Mouse (Mus musculus): ENCODE measurements at regions not wholly inside any gene's neighbourhood (a gene's known extent, or its start where the extent isn't known, plus 50 kb on each side); places are given as distances from the start of the nearest gene placed in this dataset.

- WGBS = 76% methylated on average over 3 of the region's 3 CpGs
Measured at GRCm38 (mm10) chr8:18065456-18065855, 912.6 kb downstream of the Defb40 start.

GRCm38 (mm10) chr8:18059526-18059925 is 918.5 kb downstream of the Defb40 start:
- H3K36me3 ChIP-seq (ENCODE audit: control insufficient read depth, insufficient read depth, low read length) = no peaks in the 10 kb centered on the region
- WGBS = 77% methylated on average over 2 of the region's 2 CpGs
- TF ChIP-seq CTCF (conservative IDR thresholded peaks at IDR 0.05; ENCODE audit: insufficient read depth, insufficient read length, low read depth, low read length) (no peak), POLR2A (IDR thresholded peaks at IDR 0.05; ENCODE audit: low read depth, low read length) (no peak)
- H3K4me1 ChIP-seq (ENCODE audit: control insufficient read depth, insufficient read depth, low read length) = no peaks in the 10 kb centered on the region
- no peak overlapping the region for H3K27ac ChIP-seq (ENCODE audit: insufficient read depth, low read depth, low read length)
- no peak for DNase-seq
- H3K27me3 ChIP-seq (replicated peaks; ENCODE audit: control insufficient read depth, insufficient read depth, low read length) = no peaks in the 10 kb centered on the region
- H3K4me3 ChIP-seq (ENCODE audit: insufficient read depth, low read depth, low read length) = no peak overlapping the region

More at GRCm38 (mm10) chr8:18065456-18065855, 912.6 kb downstream of the Defb40 start:
- Histone ChIP-seq H3K4me1 (ENCODE audit: control insufficient read depth, insufficient read depth, low read length) (no peaks in the 10 kb centered on the region), H3K4me3 (ENCODE audit: insufficient read depth, low read depth, low read length) (no peak overlapping the region), H3K27ac (ENCODE audit: insufficient read depth, low read depth, low read length) (no peak overlapping the region), H3K27me3 (replicated peaks; ENCODE audit: control insufficient read depth, insufficient read depth, low read length) (no peaks in the 10 kb centered on the region), H3K36me3 (ENCODE audit: control insufficient read depth, insufficient read depth, low read length) (no peaks in the 10 kb centered on the region)
- no peak for TF ChIP-seq CTCF (conservative IDR thresholded peaks at IDR 0.05; ENCODE audit: insufficient read depth, insufficient read length, low read depth, low read length)
- TF ChIP-seq POLR2A (IDR thresholded peaks at IDR 0.05; ENCODE audit: low read depth, low read length) = no peak
- no peak for DNase-seq

GRCm38 (mm10) chr8:18021196-18021595 is 956.9 kb downstream of the Defb40 start:
- H3K4me1 ChIP-seq (ENCODE audit: control insufficient read depth, insufficient read depth, low read length) = no peaks in the 10 kb centered on the region
- H3K27ac ChIP-seq (ENCODE audit: insufficient read depth, low read depth, low read length) = no peak overlapping the region
- no peak overlapping the region for H3K4me3 ChIP-seq (ENCODE audit: insufficient read depth, low read depth, low read length)
- WGBS = 35% methylated on average over 2 of the region's 2 CpGs
- TF ChIP-seq CTCF (conservative IDR thresholded peaks at IDR 0.05; ENCODE audit: insufficient read depth, insufficient read length, low read depth, low read length) (no peak), POLR2A (IDR thresholded peaks at IDR 0.05; ENCODE audit: low read depth, low read length) (no peak)
- DNase-seq = no peak
- H3K27me3 ChIP-seq (replicated peaks; ENCODE audit: control insufficient read depth, insufficient read depth, low read length) = no peaks in the 10 kb centered on the region
- no peaks in the 10 kb centered on the region for H3K36me3 ChIP-seq (ENCODE audit: control insufficient read depth, insufficient read depth, low read length)

- Histone ChIP-seq H3K36me3 (ENCODE audit: control insufficient read depth, insufficient read depth, low read length) (no peaks in the 10 kb centered on the region), H3K27me3 (replicated peaks; ENCODE audit: control insufficient read depth, insufficient read depth, low read length) (no peaks in the 10 kb centered on the region), H3K4me3 (ENCODE audit: insufficient read depth, low read depth, low read length) (no peak overlapping the region), H3K27ac (ENCODE audit: insufficient read depth, low read depth, low read length) (no peak overlapping the region), H3K4me1 (ENCODE audit: control insufficient read depth, insufficient read depth, low read length) (no peaks in the 10 kb centered on the region)
- DNase-seq = no peak
- TF ChIP-seq CTCF (conservative IDR thresholded peaks at IDR 0.05; ENCODE audit: insufficient read depth, insufficient read length, low read depth, low read length) (no peak), POLR2A (IDR thresholded peaks at IDR 0.05; ENCODE audit: low read depth, low read length) (no peak)
- 73% methylated on average over 4 of the region's 4 CpGs for WGBS
Measured at GRCm38 (mm10) chr8:18007567-18007966, 970.5 kb downstream of the Defb40 start.

- H3K27ac ChIP-seq (ENCODE audit: insufficient read depth, low read depth, low read length) = no peak overlapping the region
- DNase-seq = no peak
- H3K4me3 ChIP-seq (ENCODE audit: insufficient read depth, low read depth, low read length) = no peak overlapping the region
- H3K36me3 ChIP-seq (ENCODE audit: control insufficient read depth, insufficient read depth, low read length) = no peaks in the 10 kb centered on the region
- no peak for TF ChIP-seq POLR2A (IDR thresholded peaks at IDR 0.05; ENCODE audit: low read depth, low read length)
- WGBS = 91% methylated on average over 2 of the region's 2 CpGs
- H3K27me3 ChIP-seq (replicated peaks; ENCODE audit: control insufficient read depth, insufficient read depth, low read length) = no peaks in the 10 kb centered on the region
- H3K4me1 ChIP-seq (ENCODE audit: control insufficient read depth, insufficient read depth, low read length) = no peaks in the 10 kb centered on the region
Measured at GRCm38 (mm10) chr8:18005660-18006059, 972.4 kb downstream of the Defb40 start.

- WGBS = 80% methylated on average over 5 of the region's 5 CpGs
- Histone ChIP-seq H3K27me3 (replicated peaks; ENCODE audit: control insufficient read depth, insufficient read depth, low read length) (no peaks in the 10 kb centered on the region), H3K27ac (ENCODE audit: insufficient read depth, low read depth, low read length) (no peak overlapping the region), H3K36me3 (ENCODE audit: control insufficient read depth, insufficient read depth, low read length) (no peaks in the 10 kb centered on the region), H3K4me1 (ENCODE audit: control insufficient read depth, insufficient read depth, low read length) (no peaks in the 10 kb centered on the region), H3K4me3 (ENCODE audit: insufficient read depth, low read depth, low read length) (no peak overlapping the region)
- DNase-seq = no peak
- no peak for TF ChIP-seq POLR2A (IDR thresholded peaks at IDR 0.05; ENCODE audit: low read depth, low read length)
- no peak for TF ChIP-seq CTCF (conservative IDR thresholded peaks at IDR 0.05; ENCODE audit: insufficient read depth, insufficient read length, low read depth, low read length)
Measured at GRCm38 (mm10) chr8:18000750-18001149, 977.3 kb downstream of the Defb40 start.

- 85% methylated on average over 1 of the region's 1 CpGs for WGBS
- Histone ChIP-seq H3K27ac (ENCODE audit: insufficient read depth, low read depth, low read length) (no peak overlapping the region), H3K4me1 (ENCODE audit: control insufficient read depth, insufficient read depth, low read length) (no peaks in the 10 kb centered on the region), H3K27me3 (replicated peaks; ENCODE audit: control insufficient read depth, insufficient read depth, low read length) (no peaks in the 10 kb centered on the region), H3K4me3 (ENCODE audit: insufficient read depth, low read depth, low read length) (no peak overlapping the region), H3K36me3 (ENCODE audit: control insufficient read depth, insufficient read depth, low read length) (no peaks in the 10 kb centered on the region)
- TF ChIP-seq CTCF (conservative IDR thresholded peaks at IDR 0.05; ENCODE audit: insufficient read depth, insufficient read length, low read depth, low read length) (no peak), POLR2A (IDR thresholded peaks at IDR 0.05; ENCODE audit: low read depth, low read length) (no peak)
- no peak for DNase-seq
Measured at GRCm38 (mm10) chr8:17984779-17985178, 993.3 kb downstream of the Defb40 start.

GRCm38 (mm10) chr8:17948848-17949247 is 1029.2 kb downstream of the Defb40 start:
- Histone ChIP-seq H3K4me1 (ENCODE audit: control insufficient read depth, insufficient read depth, low read length) (no peaks in the 10 kb centered on the region), H3K4me3 (ENCODE audit: insufficient read depth, low read depth, low read length) (no peak overlapping the region), H3K27ac (ENCODE audit: insufficient read depth, low read depth, low read length) (no peak overlapping the region), H3K36me3 (ENCODE audit: control insufficient read depth, insufficient read depth, low read length) (no peaks in the 10 kb centered on the region), H3K27me3 (replicated peaks; ENCODE audit: control insufficient read depth, insufficient read depth, low read length) (no peaks in the 10 kb centered on the region)
- DNase-seq = no peak
- TF ChIP-seq POLR2A (IDR thresholded peaks at IDR 0.05; ENCODE audit: low read depth, low read length) = no peak
- no peak for TF ChIP-seq CTCF (conservative IDR thresholded peaks at IDR 0.05; ENCODE audit: insufficient read depth, insufficient read length, low read depth, low read length)
- WGBS = 74% methylated on average over 1 of the region's 1 CpGs
